Mouse (Mus musculus): Measurements from ENCODE around the gene Olfr1229. TPM values are rescaled to one million over a fixed set of nuclear protein-coding genes. Genes with fewer than 3 reads are reported as not detected.

The Olfr1229 gene
- total RNA-seq (2012; rRNA removed): not detected in 2 replicates
- not detected for polyA plus RNA-seq (2012; ENCODE audit: insufficient read depth in 1 of 2, insufficient read length in 2 of 2, low read depth in 1 of 2, low replicate concordance in 2 of 2, missing spikeins in 1 of 2)

- TF ChIP-seq NRF1 (IDR thresholded peaks at IDR 0.05; ENCODE audit: insufficient read depth, low read depth, low read length, poor library complexity, severe bottlenecking) (no peak), E2F4 (IDR thresholded peaks at IDR 0.05; ENCODE audit: borderline replicate concordance, low read depth, low read length) (no peak), BHLHE40 (IDR thresholded peaks at IDR 0.05; ENCODE audit: borderline replicate concordance, low read depth, low read length) (no peak), ETS1 (IDR thresholded peaks at IDR 0.05; ENCODE audit: low read depth, low read length) (no peak), ELF1 (IDR thresholded peaks at IDR 0.05; ENCODE audit: low read depth, low read length) (no peak), MYB (IDR thresholded peaks at IDR 0.05; ENCODE audit: low read depth, low read length) (no peak), GABPA (IDR thresholded peaks at IDR 0.05; ENCODE audit: low read depth, low read length) (no peak), TCF12 (IDR thresholded peaks at IDR 0.05; ENCODE audit: low read depth, low read length) (no peak)
- H3K9ac ChIP-seq (ENCODE audit: control insufficient read depth, low read depth, low read length, poor library complexity, severe bottlenecking): no peak within 1 kb of the TSS
- no peaks in the 10 kb centered on the region for H3K4me1 ChIP-seq (ENCODE audit: control insufficient read depth in 1 of 2, insufficient read depth in 2 of 2, low read length in 2 of 2)
- H3K27me3 ChIP-seq (ENCODE audit: control insufficient read depth in 1 of 2, insufficient read depth in 2 of 2, low read length in 2 of 2): no peaks in the 10 kb centered on the region
- H3K27ac ChIP-seq (ENCODE audit: control insufficient read depth, low read depth, low read length): no peak within 1 kb of the TSS
- no peak within 1 kb of the TSS for H3K4me3 ChIP-seq (ENCODE audit: control insufficient read depth in 1 of 2, insufficient read depth in 1 of 2, low read depth in 2 of 2, low read length in 2 of 2)
- H3K79me2 ChIP-seq (ENCODE audit: control insufficient read depth, insufficient read depth, low read length, poor library complexity): no peaks in the 10 kb centered on the region
- H3K36me3 ChIP-seq (ENCODE audit: control insufficient read depth in 1 of 2, insufficient read depth in 2 of 2, low read length in 2 of 2): no peaks in the 10 kb centered on the region
- H3K9me3 ChIP-seq (replicated peaks; ENCODE audit: insufficient read depth, low read length): no peaks in the 10 kb centered on the region
- no peak for DNase-seq (ENCODE audit: low read depth, low spot score)
These were observed at the start of gene Olfr1229 for GRCm38 (mm10) chr2:89287914-89288313. Olfr1229 (minus strand) TSS chr2:89288014.

- DNase-seq (ENCODE audit: low read depth, low spot score): no peak
- TF ChIP-seq JUND (IDR thresholded peaks at IDR 0.05; ENCODE audit: low read depth, low read length) (no peak), NELFE (IDR thresholded peaks at IDR 0.05; ENCODE audit: low read depth, low read length) (no peak), TAL1 (IDR thresholded peaks at IDR 0.05; ENCODE audit: low read length) (no peak), MAX (IDR thresholded peaks at IDR 0.05; ENCODE audit: low read length) (no peak), POLR2A (IDR thresholded peaks at IDR 0.05; ENCODE audit: control insufficient read depth in 1 of 2, insufficient read depth in 1 of 2, low read depth in 1 of 2, low read length in 2 of 2, poor library complexity in 1 of 2) (no peak), ELF1 (IDR thresholded peaks at IDR 0.05; ENCODE audit: low read depth, low read length) (no peak), SMC3 (IDR thresholded peaks at IDR 0.05; ENCODE audit: low read depth, low read length) (no peak), MYC (IDR thresholded peaks at IDR 0.05; ENCODE audit: low read depth, low read length) (no peak)
- Histone ChIP-seq H3K36me3 (ENCODE audit: control insufficient read depth in 1 of 2, insufficient read depth in 2 of 2, low read length in 2 of 2) (no peaks in the 10 kb centered on the region), H3K4me1 (ENCODE audit: control insufficient read depth in 1 of 2, insufficient read depth in 2 of 2, low read length in 2 of 2) (no peaks in the 10 kb centered on the region), H3K9me3 (replicated peaks; ENCODE audit: insufficient read depth, low read length) (no peaks in the 10 kb centered on the region), H3K4me3 (ENCODE audit: control insufficient read depth in 1 of 2, insufficient read depth in 1 of 2, low read depth in 2 of 2, low read length in 2 of 2) (no peak within 1 kb of the TSS), H3K79me2 (ENCODE audit: control insufficient read depth, insufficient read depth, low read length, poor library complexity) (no peaks in the 10 kb centered on the region), H3K27me3 (ENCODE audit: control insufficient read depth in 1 of 2, insufficient read depth in 2 of 2, low read length in 2 of 2) (no peaks in the 10 kb centered on the region), H3K9ac (ENCODE audit: control insufficient read depth, low read depth, low read length, poor library complexity, severe bottlenecking) (no peak within 1 kb of the TSS), H3K27ac (ENCODE audit: control insufficient read depth, low read depth, low read length) (no peak within 1 kb of the TSS)
These were observed 41.8 kb upstream of the Olfr1229 start, which contains the start of gene Olfr1232 for GRCm38 (mm10) chr2:89329575-89329974. Olfr1232 (minus strand) TSS chr2:89329675.

- DNase-seq (ENCODE audit: low read depth, low spot score): no peak
These were observed 19.2 kb upstream of the Olfr1229 start, which contains the start of gene Olfr1231 for GRCm38 (mm10) chr2:89306974-89307373. Olfr1231 (minus strand) TSS chr2:89307074.

More at GRCm38 (mm10) chr2:89306974-89307373, 19.2 kb upstream of the Olfr1229 start, which contains the start of gene Olfr1231:
- no peak within 1 kb of the TSS for H3K27ac ChIP-seq (ENCODE audit: control insufficient read depth, low read depth, low read length)
- no peaks in the 10 kb centered on the region for H3K79me2 ChIP-seq (ENCODE audit: control insufficient read depth, insufficient read depth, low read length, poor library complexity)
- H3K36me3 ChIP-seq (ENCODE audit: control insufficient read depth in 1 of 2, insufficient read depth in 2 of 2, low read length in 2 of 2): no peaks in the 10 kb centered on the region
- H3K9ac ChIP-seq (ENCODE audit: control insufficient read depth, low read depth, low read length, poor library complexity, severe bottlenecking): no peak within 1 kb of the TSS
- no peak within 1 kb of the TSS for H3K4me3 ChIP-seq (ENCODE audit: control insufficient read depth in 1 of 2, insufficient read depth in 1 of 2, low read depth in 2 of 2, low read length in 2 of 2)
- no peak for TF ChIP-seq TCF12 (IDR thresholded peaks at IDR 0.05; ENCODE audit: low read depth, low read length)
- no peak for TF ChIP-seq ETS1 (IDR thresholded peaks at IDR 0.05; ENCODE audit: low read depth, low read length)
- TF ChIP-seq UBTF (IDR thresholded peaks at IDR 0.05; ENCODE audit: borderline replicate concordance, insufficient read depth, low read depth, low read length): no peak
- TF ChIP-seq POLR2AphosphoS2 (IDR thresholded peaks at IDR 0.05; ENCODE audit: low read length): no peak
- no peak for TF ChIP-seq GABPA (IDR thresholded peaks at IDR 0.05; ENCODE audit: low read depth, low read length)
- TF ChIP-seq POLR2AphosphoS5 (IDR thresholded peaks at IDR 0.05; ENCODE audit: borderline replicate concordance, low read depth, low read length): no peak
- TF ChIP-seq POLR2A (IDR thresholded peaks at IDR 0.05; ENCODE audit: control insufficient read depth in 1 of 2, insufficient read depth in 1 of 2, low read depth in 1 of 2, low read length in 2 of 2, poor library complexity in 1 of 2): no peak
- no peak for TF ChIP-seq MAZ (IDR thresholded peaks at IDR 0.05; ENCODE audit: low read depth, low read length)
- TF ChIP-seq ZKSCAN1 (IDR thresholded peaks at IDR 0.05; ENCODE audit: low read depth, low read length): no peak
- TF ChIP-seq RAD21 (IDR thresholded peaks at IDR 0.05; ENCODE audit: low read depth, low read length): no peak
- no peak for TF ChIP-seq CTCF (IDR thresholded peaks at IDR 0.05 in 2 of 3, conservative IDR thresholded peaks at IDR 0.05 in 1 of 3; ENCODE audit: control insufficient read depth in 1 of 3, insufficient read depth in 1 of 3, low read depth in 2 of 3, low read length in 3 of 3, poor library complexity in 1 of 3, severe bottlenecking in 1 of 3)
- no peak for TF ChIP-seq ZC3H11A (IDR thresholded peaks at IDR 0.05; ENCODE audit: low read depth, low read length)
- no peak for TF ChIP-seq ELF1 (IDR thresholded peaks at IDR 0.05; ENCODE audit: low read depth, low read length)
- TF ChIP-seq SMC3 (IDR thresholded peaks at IDR 0.05; ENCODE audit: low read depth, low read length): no peak
- no peak for TF ChIP-seq E2F4 (IDR thresholded peaks at IDR 0.05; ENCODE audit: borderline replicate concordance, low read depth, low read length)
- TF ChIP-seq TAL1 (IDR thresholded peaks at IDR 0.05; ENCODE audit: low read length): no peak
- H3K27me3 ChIP-seq (ENCODE audit: control insufficient read depth in 1 of 2, insufficient read depth in 2 of 2, low read length in 2 of 2): no peaks in the 10 kb centered on the region
- H3K9me3 ChIP-seq (replicated peaks; ENCODE audit: insufficient read depth, low read length): no peaks in the 10 kb centered on the region
- H3K4me1 ChIP-seq (ENCODE audit: control insufficient read depth in 1 of 2, insufficient read depth in 2 of 2, low read length in 2 of 2): no peaks in the 10 kb centered on the region

Measured in MEL (cell line).